Mouse (Mus musculus) neural tube, embryonic 15.5 days (tissue): ENCODE results near the gene Wnt10b. TPM values are rescaled to one million over a fixed set of nuclear protein-coding genes. Genes with fewer than 3 reads are reported as not detected.

Experiments used
- ATAC-seq: fragments of 200-750 bp; cut with Nextera tagmentation; 2 replicates; pipeline ENCODE4 v1.8.0; 2017; ENCODE audit warnings: mild to moderate bottlenecking, moderate TSS enrichment, moderate library complexity; ENCODE audit not compliant: low FRiP score
- H3K27ac ChIP-seq: fragments of 300-500 bp; sonication (generic); replicated peaks from 2 replicates; pipeline ENCODE4 v1.5.1; 2015; ENCODE audit warnings: mild to moderate bottlenecking, inconsistent platforms
- H3K27me3 ChIP-seq: fragments of 300-500 bp; sonication (generic); replicated peaks from 2 replicates; pipeline ENCODE4 v1.6.1; 2015; ENCODE audit warnings: inconsistent platforms
- H3K36me3 ChIP-seq: fragments of 300-500 bp; sonication (generic); 2 replicates; pipeline ENCODE4 v1.6.1; 2015; ENCODE audit warnings: inconsistent platforms
- H3K4me1 ChIP-seq: fragments of 300-500 bp; sonication (generic); 2 replicates; pipeline ENCODE4 v1.6.1; 2015; ENCODE audit warnings: inconsistent platforms
- H3K4me2 ChIP-seq: fragments of 300-500 bp; sonication (generic); 2 replicates; pipeline ENCODE4 v1.6.1; 2015; ENCODE audit warnings: inconsistent platforms, mild to moderate bottlenecking, moderate library complexity
- H3K4me3 ChIP-seq: fragments of 300-500 bp; sonication (generic); replicated peaks from 2 replicates; pipeline ENCODE4 v1.5.1; 2015; ENCODE audit warnings: mild to moderate bottlenecking, inconsistent platforms
- H3K9ac ChIP-seq: fragments of 300-500 bp; sonication (generic); replicated peaks from 2 replicates; pipeline ENCODE4 v1.6.1; 2015; ENCODE audit warnings: mild to moderate bottlenecking, inconsistent platforms
- H3K9me3 ChIP-seq: fragments of 300-500 bp; sonication (generic); replicated peaks from 2 replicates; pipeline ENCODE4 v1.6.1; 2016; ENCODE audit warnings: inconsistent platforms
- WGBS: fragments of 180-500 bp; shearing (Covaris S2); methylation state at CpG from one replicate; pipeline ENCODE4 v1.1.7; 2015; ENCODE audit warnings: mixed read lengths; 5-methylcytosine and 5-hydroxymethylcytosine counted together
- polyA plus RNA-seq: library from polyadenylated mRNA; unstranded; fragments of >200 nt; fragmentation: Nextera tagmentation; extraction: Ambion mirVana; gene quantifications from 2 replicates; pipeline ENCODE4 v1.2.1, GENCODE M21; 2015

Wnt10b gene
- polyA plus RNA-seq, 1 experiment from 2014 or later: 0.08 TPM

DNA sequence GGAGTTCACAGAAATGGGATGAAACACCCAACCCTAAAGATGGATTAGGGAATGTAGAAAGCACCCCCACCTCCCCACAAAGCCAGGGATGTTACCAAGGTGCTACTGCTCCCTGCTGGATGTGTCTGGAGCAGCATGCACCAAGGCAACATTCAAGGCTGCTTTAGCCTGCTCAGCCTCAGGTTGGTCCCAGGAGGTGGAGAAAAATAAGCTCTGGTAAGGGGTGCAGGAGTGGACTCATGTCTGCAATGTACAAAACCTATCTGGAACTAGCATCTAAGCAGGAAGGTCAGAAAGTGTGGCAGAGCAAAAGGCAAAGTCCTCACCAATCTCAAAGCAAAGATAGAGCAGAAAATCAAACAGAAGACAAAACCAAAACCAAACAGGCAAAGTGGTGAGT, 40.1 kb downstream of the Wnt10b start:
- Histone ChIP-seq H3K4me1 (no peaks in the 10 kb centered on the region), H3K27me3 (no peaks in the 10 kb centered on the region), H3K4me2 (no peak overlapping the region), H3K36me3 (peaks cover 63% of the 10 kb centered on the region), H3K4me3 (no peak overlapping the region), H3K9ac (no peak overlapping the region), H3K9me3 (no peaks in the 10 kb centered on the region), H3K27ac (no peak overlapping the region)
- no peak for ATAC-seq

DNA sequence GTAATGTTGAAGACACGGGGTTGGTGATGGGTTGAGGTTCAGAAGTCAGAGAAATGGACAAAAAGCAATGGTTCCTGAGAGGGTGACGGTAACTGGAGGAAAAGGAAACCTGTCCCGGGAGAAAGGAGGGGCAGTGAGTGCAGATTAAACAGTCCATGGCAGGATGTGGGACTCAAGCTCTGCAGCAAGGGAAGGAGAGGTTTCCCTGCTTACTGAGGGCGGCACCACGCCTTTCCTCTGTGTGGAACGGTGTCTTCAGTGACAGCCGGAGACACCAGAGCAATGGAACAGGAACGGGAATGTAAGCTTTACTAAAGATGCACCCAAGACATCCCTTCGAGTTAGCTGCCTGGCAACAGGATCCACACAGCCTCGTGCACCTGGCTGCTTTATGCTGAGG, 41.4 kb downstream of the Wnt10b start:
- H3K27me3 ChIP-seq: no peaks in the 10 kb centered on the region
- no peaks in the 10 kb centered on the region for H3K4me1 ChIP-seq
- no peak for ATAC-seq
- H3K9ac ChIP-seq: no peak overlapping the region
- no peak overlapping the region for H3K4me3 ChIP-seq
- no peak overlapping the region for H3K27ac ChIP-seq
- WGBS: 91% methylated on average over 10 of the region's 10 CpGs
- H3K9me3 ChIP-seq: no peaks in the 10 kb centered on the region
- H3K36me3 ChIP-seq: peaks cover 53% of the 10 kb centered on the region
- H3K4me2 ChIP-seq: no peak overlapping the region

DNA sequence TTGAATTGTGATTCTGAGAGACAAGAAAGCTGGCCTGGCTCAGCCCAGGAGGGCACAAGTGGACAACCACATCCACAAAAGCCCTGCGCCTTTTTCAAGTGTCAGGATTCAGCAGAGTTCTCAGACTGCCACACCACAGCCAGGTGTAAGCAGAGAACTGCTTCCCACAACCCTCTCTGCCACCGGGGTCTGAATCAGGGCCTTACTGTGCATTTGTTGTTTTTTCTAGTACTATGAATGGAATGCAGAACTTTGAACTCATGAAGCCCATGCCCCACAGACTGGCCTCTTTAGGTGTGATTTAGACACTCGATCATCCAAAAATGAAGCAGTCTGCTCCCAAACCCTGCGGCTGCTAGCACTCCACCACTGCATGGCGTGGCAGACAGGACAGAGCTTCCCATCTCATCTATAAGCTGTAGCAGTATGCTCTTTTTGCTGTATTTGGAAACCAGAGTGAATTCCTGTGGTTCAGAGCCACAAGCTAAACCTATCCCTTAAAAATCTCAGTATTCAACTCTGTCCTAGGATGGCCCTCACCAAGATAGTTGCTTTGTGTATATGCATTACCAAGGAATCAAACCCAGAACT, 43.9 kb downstream of the Wnt10b start:
- Histone ChIP-seq H3K4me1 (no peaks in the 10 kb centered on the region), H3K27me3 (no peaks in the 10 kb centered on the region), H3K36me3 (peaks cover 28% of the 10 kb centered on the region), H3K9me3 (no peaks in the 10 kb centered on the region), H3K27ac (no peak overlapping the region), H3K4me2 (no peak overlapping the region), H3K4me3 (no peak overlapping the region), H3K9ac (no peak overlapping the region)
- no peak for ATAC-seq
- 91% methylated on average over 5 of the region's 5 CpGs for WGBS

DNA sequence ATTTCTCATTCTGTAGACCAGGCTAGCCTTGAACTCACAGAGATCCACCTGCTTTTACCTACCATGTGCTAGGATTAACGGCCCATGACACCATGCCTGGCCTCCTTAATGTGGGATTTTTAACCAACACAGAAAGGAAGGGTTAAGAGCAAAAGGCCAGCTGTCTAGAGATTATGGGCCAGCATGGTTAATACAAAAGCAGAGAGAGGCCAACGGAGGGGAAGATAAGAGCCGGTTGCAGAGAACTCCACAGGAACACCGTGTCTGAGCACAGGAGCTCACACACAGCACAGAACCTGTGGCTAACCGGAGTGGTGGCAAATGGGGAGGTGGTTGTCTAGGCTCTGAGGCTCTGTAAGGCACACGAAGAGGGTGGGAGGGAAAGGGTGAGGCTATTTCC, 44.6 kb downstream of the Wnt10b start:
- Histone ChIP-seq H3K4me3 (no peak overlapping the region), H3K9me3 (no peaks in the 10 kb centered on the region), H3K27ac (no peak overlapping the region), H3K4me1 (peaks cover under 1% of the 10 kb centered on the region), H3K27me3 (no peaks in the 10 kb centered on the region), H3K36me3 (peaks cover 23% of the 10 kb centered on the region), H3K9ac (no peak overlapping the region), H3K4me2 (no peak overlapping the region)
- ATAC-seq: no peak
- 85% methylated on average over 6 of the region's 6 CpGs for WGBS

DNA sequence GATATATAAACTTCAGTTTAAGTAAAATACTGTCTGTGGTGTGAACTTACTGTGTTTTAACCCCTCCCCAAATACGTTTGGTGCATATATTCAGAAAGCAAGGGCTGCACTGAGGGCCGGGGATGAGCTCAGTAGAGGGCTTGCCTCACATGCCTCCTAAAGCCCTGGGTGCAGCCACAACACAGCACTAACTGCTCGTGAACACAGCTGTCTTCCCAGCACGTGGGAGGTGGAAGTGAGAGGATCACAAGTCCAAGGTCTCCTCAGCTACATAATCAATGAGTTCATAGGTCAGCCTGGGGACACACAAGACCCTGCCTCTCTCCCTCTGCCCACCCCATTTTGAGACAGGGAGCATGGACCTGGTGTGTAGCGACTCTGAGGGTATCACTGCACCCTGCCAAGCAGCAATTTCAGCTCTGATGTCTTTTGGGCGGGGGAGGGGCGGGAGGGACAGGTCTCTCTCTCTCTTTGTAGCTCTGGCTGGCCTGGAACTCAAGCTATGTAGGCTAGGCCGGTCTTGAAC, 45.9 kb downstream of the Wnt10b start:
- H3K9ac ChIP-seq: no peak overlapping the region
- no peak overlapping the region for H3K4me3 ChIP-seq
- H3K27ac ChIP-seq: no peak overlapping the region
- H3K4me2 ChIP-seq: no peak overlapping the region
- ATAC-seq: no peak
- peaks cover 17% of the 10 kb centered on the region for H3K36me3 ChIP-seq
- H3K4me1 ChIP-seq: peaks cover 14% of the 10 kb centered on the region
- H3K9me3 ChIP-seq: no peaks in the 10 kb centered on the region
- H3K27me3 ChIP-seq: 0 out of 2 replicates have a peak, but pooled peaks cover 1% of the 10 kb centered on the region
- 62% methylated on average over 8 of the region's 8 CpGs for WGBS

DNA sequence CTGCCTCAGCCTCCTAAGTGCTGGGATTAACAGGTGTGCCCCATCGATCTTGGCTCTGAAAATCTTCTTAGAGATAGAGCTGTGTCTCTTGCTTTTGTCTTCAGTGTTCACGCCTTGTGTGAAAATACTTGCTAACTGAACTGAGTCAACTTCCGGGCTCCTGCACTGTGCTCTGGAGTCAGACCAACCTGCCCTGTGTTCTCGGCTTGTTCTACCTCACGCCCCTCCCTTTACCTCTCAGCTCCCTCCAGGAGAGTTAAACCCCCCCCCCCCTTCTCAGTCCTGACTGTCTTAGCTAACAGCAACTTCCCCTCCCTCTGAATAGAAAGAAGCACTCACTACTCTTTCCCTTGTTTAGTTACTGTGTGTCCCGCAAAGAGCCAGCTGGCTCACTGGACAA, 47.2 kb downstream of the Wnt10b start:
- Histone ChIP-seq H3K27ac (no peak overlapping the region), H3K9ac (no peak overlapping the region), H3K36me3 (peaks cover 6% of the 10 kb centered on the region), H3K9me3 (no peaks in the 10 kb centered on the region), H3K4me3 (no peak overlapping the region), H3K4me2 (no peak overlapping the region), H3K27me3 (peaks cover 12% of the 10 kb centered on the region), H3K4me1 (peaks cover 19% of the 10 kb centered on the region)
- ATAC-seq: no peak
- WGBS: 93% methylated on average over 6 of the region's 6 CpGs

DNA sequence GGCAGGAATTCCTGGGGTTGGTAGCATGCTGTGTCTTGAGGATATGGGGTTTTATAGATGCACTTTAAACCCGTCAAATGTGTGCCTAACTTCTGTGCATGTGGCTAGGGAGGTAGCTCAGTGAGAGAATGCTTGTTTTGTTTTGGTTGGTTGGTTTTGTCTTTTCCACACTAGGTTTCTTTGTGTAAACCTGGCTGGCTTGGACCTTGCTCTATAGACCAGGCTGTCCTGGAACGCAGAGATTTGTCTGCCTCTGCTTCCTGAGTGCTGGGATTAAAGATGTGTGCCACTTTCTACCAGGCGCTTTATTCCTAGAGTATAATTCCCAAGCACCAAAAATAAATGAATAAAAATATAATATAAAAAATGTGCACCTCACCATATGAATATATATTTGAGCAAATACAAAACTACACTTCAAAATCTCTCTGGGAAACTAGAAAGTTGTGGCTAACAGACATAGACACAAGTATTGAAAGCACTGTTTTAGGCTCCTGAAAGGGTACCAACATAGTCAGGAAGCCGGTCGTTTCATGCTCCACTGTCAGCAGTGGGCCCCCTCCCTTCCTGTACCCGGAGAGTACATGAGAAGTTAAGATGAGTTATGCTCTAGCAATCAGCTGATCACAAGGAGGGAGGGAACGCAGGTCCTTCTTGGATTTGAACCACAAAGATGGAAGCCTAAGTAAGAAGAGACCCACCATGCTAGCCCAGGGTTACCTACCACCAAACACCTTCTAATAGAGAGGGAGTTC, 48.0 kb downstream of the Wnt10b start:
- H3K9ac ChIP-seq: no peak overlapping the region
- peaks cover 12% of the 10 kb centered on the region for H3K27me3 ChIP-seq
- WGBS: 72% methylated on average over 7 of the region's 7 CpGs
- no peak overlapping the region for H3K27ac ChIP-seq
- no peaks in the 10 kb centered on the region for H3K9me3 ChIP-seq
- H3K4me1 ChIP-seq: peaks cover 19% of the 10 kb centered on the region
- H3K4me3 ChIP-seq: no peak overlapping the region
- no peak for ATAC-seq
- H3K36me3 ChIP-seq: 0 out of 2 replicates have a peak, but pooled peaks cover 2% of the 10 kb centered on the region
- no peak overlapping the region for H3K4me2 ChIP-seq

DNA sequence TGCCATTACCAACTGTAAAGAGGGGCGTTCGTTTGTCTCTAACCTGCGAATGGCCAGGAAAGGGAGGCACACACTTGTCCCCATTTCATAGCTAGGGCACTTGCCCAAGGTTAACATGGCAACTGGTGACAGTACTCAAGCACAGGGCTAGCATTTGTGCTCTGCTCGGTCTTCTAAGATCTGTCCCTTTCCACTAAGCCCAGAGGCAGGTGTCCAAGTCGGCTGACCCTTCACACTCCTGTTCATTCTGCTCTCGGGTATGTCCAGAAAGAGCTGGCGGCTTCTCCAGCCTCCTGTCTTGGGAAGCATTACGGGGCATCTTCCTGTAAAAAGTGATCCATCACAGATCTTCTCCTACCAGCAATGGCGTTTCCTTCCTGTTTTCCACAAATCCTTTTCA, 49.6 kb downstream of the Wnt10b start:
- peak overlapping the region; percentile 48; the same call in 1 of the 2 replicates for H3K9ac ChIP-seq
- peaks cover 12% of the 10 kb centered on the region for H3K27me3 ChIP-seq
- H3K4me2 ChIP-seq: peak overlapping the region; percentile 82
- no peak for ATAC-seq
- H3K9me3 ChIP-seq: no peaks in the 10 kb centered on the region
- H3K4me1 ChIP-seq: peaks cover 29% of the 10 kb centered on the region
- WGBS: 40% methylated on average over 9 of the region's 9 CpGs
- H3K27ac ChIP-seq: no peak overlapping the region
- no peaks in the 10 kb centered on the region for H3K36me3 ChIP-seq
- peak overlapping the region; percentile 52 for H3K4me3 ChIP-seq

DNA sequence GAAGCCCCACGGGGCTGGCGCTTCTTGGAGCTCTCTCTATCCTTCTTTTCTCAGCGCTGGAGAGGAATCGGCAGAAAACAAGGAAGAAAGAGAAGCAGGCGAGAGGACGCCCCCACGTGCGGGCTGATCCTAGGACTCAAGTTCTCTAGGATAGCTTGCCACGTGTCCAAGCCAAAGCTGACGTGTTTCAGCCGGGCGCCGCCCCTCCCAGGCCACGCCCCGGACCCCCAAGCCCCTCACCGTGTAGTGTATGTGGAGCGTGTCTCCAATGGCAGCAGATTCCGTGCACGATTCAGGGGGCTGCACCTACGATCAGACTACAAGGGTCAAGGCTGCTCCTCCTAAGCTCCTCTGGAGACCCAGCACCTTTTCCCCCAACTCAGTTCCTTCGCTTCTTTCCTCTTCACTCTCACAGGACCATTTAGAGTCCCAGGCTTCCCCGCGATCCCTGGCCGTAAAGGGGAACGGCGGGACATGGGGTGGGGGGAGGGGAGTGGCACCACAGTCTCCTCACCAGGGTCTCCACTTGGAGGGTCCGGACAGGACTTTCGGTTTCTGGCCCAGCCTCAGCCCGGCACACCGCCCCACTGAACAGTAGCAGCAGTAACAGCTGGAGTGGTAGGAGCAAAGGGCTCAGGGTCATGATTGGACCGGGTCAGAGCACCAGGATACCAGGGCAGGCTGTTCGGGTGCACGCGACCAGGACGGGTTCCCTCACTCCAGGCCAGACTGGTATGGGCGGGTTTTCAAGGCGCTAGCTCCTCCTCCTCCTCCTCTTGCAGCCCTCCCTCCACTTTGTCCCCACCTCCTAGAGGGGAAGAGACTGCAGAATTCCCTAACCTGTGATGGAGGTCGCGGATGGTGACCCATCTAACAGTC, 50.3 kb downstream of the Wnt10b start, which contains the start of gene Fkbp11:
TSS of gene Fkbp11 (minus strand) at position 756 of the 879 bp plus-strand sequence.
- ATAC-seq: peak; percentile 81
- peaks cover 14% of the 10 kb centered on the region for H3K27me3 ChIP-seq
- WGBS: under 1% methylated on average over 39 of the region's 39 CpGs

DNA sequence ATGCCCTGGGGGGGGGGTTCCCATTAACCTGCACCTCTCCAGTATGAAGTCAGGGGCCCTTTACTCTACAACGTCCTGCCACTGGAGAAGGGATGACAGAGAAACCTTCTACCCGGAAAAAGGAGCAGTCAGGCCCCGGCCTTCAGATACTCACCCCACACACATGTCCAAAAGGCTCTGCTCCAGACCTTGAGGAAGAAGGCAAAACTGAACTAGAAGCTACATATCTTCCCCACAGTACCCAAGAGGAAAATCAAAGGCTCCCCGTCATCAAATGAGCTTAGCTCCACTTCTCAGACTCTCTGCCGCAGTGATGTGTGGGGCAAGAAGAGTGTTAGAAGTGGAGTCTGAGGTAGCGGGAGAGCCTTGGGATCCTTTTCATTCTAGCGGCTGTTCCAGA, 51.2 kb downstream of the Wnt10b start:
- H3K36me3 ChIP-seq: no peaks in the 10 kb centered on the region
- WGBS: 37% methylated on average over 7 of the region's 7 CpGs
- ATAC-seq: no peak
- H3K9me3 ChIP-seq: no peaks in the 10 kb centered on the region
- no peak overlapping the region for H3K9ac ChIP-seq
- H3K4me2 ChIP-seq: peak overlapping the region; percentile 82
- H3K4me1 ChIP-seq: peaks cover 29% of the 10 kb centered on the region
- no peak overlapping the region for H3K27ac ChIP-seq
- peaks cover 15% of the 10 kb centered on the region for H3K27me3 ChIP-seq
- H3K4me3 ChIP-seq: peak overlapping the region; percentile 52

More for the DNA sequence above, 50.3 kb downstream of the Wnt10b start, which contains the start of gene Fkbp11:
- Histone ChIP-seq H3K36me3 (no peaks in the 10 kb centered on the region), H3K9ac (peak within 1 kb of the TSS; percentile 48), H3K4me1 (peaks cover 29% of the 10 kb centered on the region), H3K4me2 (peak within 1 kb of the TSS; percentile 82), H3K4me3 (peak within 1 kb of the TSS; percentile 52), H3K9me3 (no peaks in the 10 kb centered on the region), H3K27ac (peak within 1 kb of the TSS; percentile 23; the same call in 1 of the 2 replicates)

DNA sequence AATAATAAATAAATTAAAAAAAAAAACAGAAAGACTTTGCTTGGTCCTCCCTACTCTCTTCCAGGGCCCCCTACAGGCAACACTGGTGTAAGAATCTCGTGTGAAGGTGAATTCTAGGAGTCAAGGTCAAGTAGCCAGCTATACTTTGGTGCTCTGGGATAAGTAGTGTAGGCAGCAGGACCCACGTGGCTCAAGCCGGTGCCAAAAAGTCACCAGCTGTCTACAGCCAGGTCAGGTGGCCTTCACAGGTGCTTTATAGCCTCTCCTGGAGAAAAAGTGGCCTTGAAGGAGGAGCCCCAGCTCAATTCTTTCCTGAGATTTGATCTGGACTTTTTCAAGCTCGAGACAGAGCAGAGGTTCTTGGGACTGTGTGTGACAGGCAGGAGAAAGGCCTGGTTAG, 51.9 kb downstream of the Wnt10b start:
- Histone ChIP-seq H3K4me3 (no peak overlapping the region), H3K4me1 (peaks cover 29% of the 10 kb centered on the region), H3K9me3 (no peaks in the 10 kb centered on the region), H3K27me3 (peaks cover 15% of the 10 kb centered on the region), H3K4me2 (no peak overlapping the region), H3K9ac (no peak overlapping the region), H3K36me3 (no peaks in the 10 kb centered on the region), H3K27ac (no peak overlapping the region)
- 81% methylated on average over 4 of the region's 4 CpGs for WGBS
- no peak for ATAC-seq
